Mouse (Mus musculus): ENCODE results near the gene Map1b. TPM values are rescaled to one million over a fixed set of nuclear protein-coding genes. Genes with fewer than 3 reads are reported as not detected.

Gene Map1b
- polyA plus RNA-seq, 1 experiment from 2014 or later, result 272 TPM

- H3K27ac ChIP-seq, result 0 out of 2 replicates have a peak overlapping the region, but pooled peaks have one; percentile 19
- H3K4me1 ChIP-seq, result peaks cover 5% of the 10 kb centered on the region
- H3K4me2 ChIP-seq (replicated peaks), result no peak overlapping the region
- H3K36me3 ChIP-seq, result no peaks in the 10 kb centered on the region
- whole genome bisulfite sequencing, result 72% methylated on average over 12 of the region's 12 CpGs
- no peaks in the 10 kb centered on the region for H3K27me3 ChIP-seq
- no peak overlapping the region for H3K9ac ChIP-seq
- ATAC-seq (ENCODE audit: insufficient number of reproducible peaks, insufficient read depth, low FRiP score, low TSS enrichment), result no peak
- H3K9me3 ChIP-seq, result no peaks in the 10 kb centered on the region
- no peak overlapping the region for H3K4me3 ChIP-seq
Observed at GRCm38 (mm10) chr13:99458658-99459386, 57.5 kb downstream of the Map1b start.

DNA sequence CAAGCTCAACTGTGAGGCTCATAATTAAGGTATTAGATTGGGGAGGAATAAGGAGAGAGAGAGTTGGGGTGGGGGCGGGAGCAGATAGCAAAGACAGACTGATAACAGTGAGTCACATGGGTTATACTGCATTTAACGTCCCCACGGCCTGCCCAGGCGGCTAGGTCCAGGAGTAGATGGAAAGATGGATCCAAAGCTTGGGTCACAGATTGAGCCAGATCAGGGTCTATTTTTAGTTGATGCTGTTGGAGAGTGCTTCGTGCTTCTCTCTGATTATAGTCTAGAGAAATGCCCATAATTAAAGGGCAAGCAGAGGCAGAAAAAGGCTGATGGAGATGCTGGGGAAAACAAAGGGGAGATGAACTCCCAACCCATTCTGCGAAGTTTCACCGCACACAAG lies 61.4 kb downstream of the Map1b start:
- WGBS, result 92% methylated on average over 7 of the region's 7 CpGs
- H3K36me3 ChIP-seq, result no peaks in the 10 kb centered on the region

GRCm38 (mm10) chr13:99452444-99452843 lies 63.9 kb downstream of the Map1b start:
- no peak overlapping the region for H3K4me2 ChIP-seq (replicated peaks)
- peaks cover 23% of the 10 kb centered on the region for H3K4me1 ChIP-seq
- no peaks in the 10 kb centered on the region for H3K9me3 ChIP-seq
- no peaks in the 10 kb centered on the region for H3K27me3 ChIP-seq
- ATAC-seq (ENCODE audit: insufficient number of reproducible peaks, insufficient read depth, low FRiP score, low TSS enrichment), result no peak
- H3K4me3 ChIP-seq, result no peak overlapping the region
- no peak overlapping the region for H3K27ac ChIP-seq
- H3K36me3 ChIP-seq, result no peaks in the 10 kb centered on the region
- 85% methylated on average over 3 of the region's 3 CpGs for WGBS
- no peak overlapping the region for H3K9ac ChIP-seq

More for the DNA sequence above, 61.4 kb downstream of the Map1b start:
- Histone ChIP-seq H3K4me1 (peaks cover 11% of the 10 kb centered on the region), H3K27ac (no peak overlapping the region), H3K4me3 (no peak overlapping the region), H3K9me3 (no peaks in the 10 kb centered on the region), H3K9ac (no peak overlapping the region), H3K4me2 (replicated peaks) (no peak overlapping the region), H3K27me3 (no peaks in the 10 kb centered on the region)
- no peak for ATAC-seq (ENCODE audit: insufficient number of reproducible peaks, insufficient read depth, low FRiP score, low TSS enrichment)

DNA sequence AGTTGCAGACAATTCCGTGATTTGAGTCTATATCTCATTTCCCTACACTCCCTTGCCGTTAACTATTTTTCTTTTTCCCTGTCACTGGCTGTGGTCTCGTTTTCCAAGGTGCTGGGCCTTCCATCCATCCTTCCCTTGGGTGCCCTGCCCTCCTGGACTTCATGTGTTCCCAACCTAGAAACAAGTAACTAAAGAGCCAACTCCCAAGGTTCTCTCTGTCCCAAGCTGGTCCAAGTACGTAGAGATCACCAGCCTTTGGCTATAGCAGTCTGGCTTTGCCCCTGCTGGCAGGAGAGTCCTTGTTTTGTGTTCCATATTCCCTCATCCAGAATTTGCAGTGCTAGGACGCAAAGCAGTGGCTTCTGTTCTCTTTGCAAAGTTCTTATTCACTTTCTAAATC lies 65.1 kb downstream of the Map1b start:
- Histone ChIP-seq H3K4me1 (peaks cover 25% of the 10 kb centered on the region), H3K4me3 (no peak overlapping the region), H3K27me3 (no peaks in the 10 kb centered on the region), H3K4me2 (replicated peaks) (no peak overlapping the region), H3K9me3 (no peaks in the 10 kb centered on the region), H3K36me3 (no peaks in the 10 kb centered on the region), H3K9ac (no peak overlapping the region), H3K27ac (no peak overlapping the region)
- 80% methylated on average over 5 of the region's 5 CpGs for WGBS
- ATAC-seq (ENCODE audit: insufficient number of reproducible peaks, insufficient read depth, low FRiP score, low TSS enrichment), result no peak

DNA sequence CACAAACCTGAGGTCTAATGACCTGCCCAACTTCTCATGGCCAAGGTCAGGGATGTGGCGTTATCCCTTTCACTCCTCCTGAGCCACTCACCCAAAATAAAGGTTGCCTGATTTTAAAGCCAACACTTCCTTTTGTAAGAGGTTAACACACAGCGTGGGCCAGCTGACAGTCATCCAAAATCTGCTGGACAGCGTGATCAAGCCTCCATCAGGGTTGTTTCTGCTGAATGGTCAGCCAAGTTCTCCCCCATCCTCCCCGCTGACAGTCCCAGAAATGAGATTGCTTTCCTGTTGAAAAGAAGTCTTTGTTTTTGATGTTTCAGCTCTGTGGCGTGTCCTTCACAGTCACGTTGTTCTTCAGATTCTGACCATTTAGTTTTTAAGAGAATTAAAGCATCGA lies 65.6 kb downstream of the Map1b start:
- no peaks in the 10 kb centered on the region for H3K9me3 ChIP-seq
- ATAC-seq (ENCODE audit: insufficient number of reproducible peaks, insufficient read depth, low FRiP score, low TSS enrichment), result no peak
- H3K27me3 ChIP-seq, result no peaks in the 10 kb centered on the region
- WGBS, result 82% methylated on average over 7 of the region's 7 CpGs
- no peaks in the 10 kb centered on the region for H3K36me3 ChIP-seq
- no peak overlapping the region for H3K4me2 ChIP-seq (replicated peaks)
- no peak overlapping the region for H3K27ac ChIP-seq
- no peak overlapping the region for H3K9ac ChIP-seq
- no peak overlapping the region for H3K4me3 ChIP-seq
- H3K4me1 ChIP-seq, result peaks cover 25% of the 10 kb centered on the region

DNA sequence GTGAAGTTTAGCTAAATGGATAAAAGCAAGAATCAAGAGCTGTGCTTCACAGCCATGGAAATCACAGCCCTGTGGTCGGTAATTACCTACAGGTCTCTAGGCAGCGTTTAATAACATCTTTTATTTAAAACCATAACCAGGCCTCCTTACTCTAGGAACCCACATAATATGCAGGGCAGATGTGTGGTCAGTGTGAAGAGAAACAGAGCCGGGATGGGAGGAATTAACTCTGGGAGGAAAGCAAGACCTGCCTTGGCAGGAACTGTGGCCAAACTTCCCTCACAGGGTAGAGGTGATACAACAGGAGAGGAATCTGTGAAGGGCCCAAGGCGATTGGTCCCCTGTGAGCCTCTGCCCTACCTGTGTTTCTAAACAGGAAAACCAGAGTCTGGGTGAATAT lies 66.8 kb downstream of the Map1b start:
- Histone ChIP-seq H3K9ac (no peak overlapping the region), H3K4me3 (no peak overlapping the region), H3K27ac (0 out of 2 replicates have a peak overlapping the region, but pooled peaks have one; percentile 30), H3K4me1 (peaks cover 31% of the 10 kb centered on the region), H3K27me3 (no peaks in the 10 kb centered on the region; the same call in 1 of the 2 replicates), H3K9me3 (no peaks in the 10 kb centered on the region), H3K4me2 (replicated peaks) (no peak overlapping the region), H3K36me3 (no peaks in the 10 kb centered on the region)
- WGBS, result 51% methylated on average over 4 of the region's 4 CpGs
- no peak for ATAC-seq (ENCODE audit: insufficient number of reproducible peaks, insufficient read depth, low FRiP score, low TSS enrichment)

DNA sequence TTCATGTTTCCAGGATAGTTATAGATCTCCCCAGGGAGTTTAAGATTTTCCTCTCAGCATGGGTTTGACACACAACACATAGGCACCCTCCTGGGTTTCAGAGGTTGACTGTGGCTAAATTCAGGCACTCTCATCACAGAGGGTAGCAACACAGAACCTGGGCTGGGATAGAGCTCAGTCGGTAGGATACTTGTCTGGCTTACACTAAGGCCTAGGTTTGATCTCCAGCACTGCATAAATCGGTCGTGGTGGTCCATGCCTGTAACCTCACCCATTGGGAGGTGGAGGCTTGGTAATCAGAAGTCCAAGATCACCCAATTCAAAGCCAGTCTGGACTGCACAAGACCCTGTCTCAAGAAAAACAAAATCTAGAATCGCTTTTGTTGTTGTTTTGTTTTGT lies 68.1 kb downstream of the Map1b start:
- Histone ChIP-seq H3K4me2 (replicated peaks) (no peak overlapping the region), H3K4me3 (no peak overlapping the region), H3K9ac (no peak overlapping the region), H3K36me3 (no peaks in the 10 kb centered on the region), H3K4me1 (peaks cover 36% of the 10 kb centered on the region), H3K9me3 (no peaks in the 10 kb centered on the region), H3K27me3 (no peaks in the 10 kb centered on the region; the same call in 1 of the 2 replicates), H3K27ac (no peak overlapping the region)
- ATAC-seq (ENCODE audit: insufficient number of reproducible peaks, insufficient read depth, low FRiP score, low TSS enrichment), result 0 out of 2 replicates have a peak, but pooled peaks have one; percentile 24
- 50% methylated on average over 4 of the region's 4 CpGs for WGBS

GRCm38 (mm10) chr13:99447403-99448199 lies 68.7 kb downstream of the Map1b start:
- ATAC-seq (ENCODE audit: insufficient number of reproducible peaks, insufficient read depth, low FRiP score, low TSS enrichment), result no peak
- peaks cover 39% of the 10 kb centered on the region for H3K4me1 ChIP-seq
- H3K4me3 ChIP-seq, result no peak overlapping the region
- 52% methylated on average over 11 of the region's 11 CpGs for WGBS
- H3K9me3 ChIP-seq, result no peaks in the 10 kb centered on the region
- H3K4me2 ChIP-seq (replicated peaks), result no peak overlapping the region
- no peaks in the 10 kb centered on the region for H3K36me3 ChIP-seq
- no peak overlapping the region for H3K9ac ChIP-seq
- H3K27ac ChIP-seq, result 0 out of 2 replicates have a peak overlapping the region, but pooled peaks have one; percentile 30
- H3K27me3 ChIP-seq, result no peaks in the 10 kb centered on the region; the same call in 1 of the 2 replicates

DNA sequence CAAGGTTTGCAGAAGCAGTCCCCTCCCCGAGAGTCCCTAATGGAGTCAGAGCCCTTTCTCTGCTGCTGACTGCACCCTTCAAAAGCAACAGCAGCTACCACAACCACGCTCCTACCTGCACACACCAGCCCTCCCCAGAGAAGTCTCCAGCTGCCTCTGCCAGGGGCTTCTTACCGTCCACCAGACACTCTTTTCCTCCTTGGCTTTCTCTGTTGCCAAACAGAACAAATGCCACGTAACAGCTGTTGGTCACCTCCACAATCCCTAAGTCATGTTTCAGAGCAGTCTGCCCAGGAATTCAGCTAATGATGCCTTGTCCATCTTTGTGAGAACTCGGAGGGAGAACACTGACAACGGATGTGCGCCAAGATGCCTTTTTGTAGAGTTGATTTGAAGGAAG lies 69.3 kb downstream of the Map1b start:
- no peaks in the 10 kb centered on the region; the same call in 1 of the 2 replicates for H3K27me3 ChIP-seq
- H3K4me3 ChIP-seq, result no peak overlapping the region
- H3K27ac ChIP-seq, result no peak overlapping the region
- H3K9ac ChIP-seq, result no peak overlapping the region
- H3K36me3 ChIP-seq, result no peaks in the 10 kb centered on the region
- H3K9me3 ChIP-seq, result no peaks in the 10 kb centered on the region
- 74% methylated on average over 7 of the region's 7 CpGs for WGBS
- H3K4me1 ChIP-seq, result peaks cover 45% of the 10 kb centered on the region
- no peak for ATAC-seq (ENCODE audit: insufficient number of reproducible peaks, insufficient read depth, low FRiP score, low TSS enrichment)
- no peak overlapping the region for H3K4me2 ChIP-seq (replicated peaks)

- 7% methylated on average over 6 of the region's 6 CpGs for WGBS
- Histone ChIP-seq H3K9ac (no peak overlapping the region), H3K9me3 (no peaks in the 10 kb centered on the region), H3K4me3 (no peak overlapping the region), H3K4me2 (replicated peaks) (peak overlapping the region; percentile 11; the same call in 1 of the 2 replicates), H3K36me3 (peaks cover 14% of the 10 kb centered on the region), H3K27me3 (no peaks in the 10 kb centered on the region; the same call in 1 of the 2 replicates), H3K27ac (peak overlapping the region; percentile 65), H3K4me1 (peaks cover 47% of the 10 kb centered on the region)
- ATAC-seq (ENCODE audit: insufficient number of reproducible peaks, insufficient read depth, low FRiP score, low TSS enrichment), result no peak
Observed at GRCm38 (mm10) chr13:99444880-99445279, 71.5 kb downstream of the Map1b start.

DNA sequence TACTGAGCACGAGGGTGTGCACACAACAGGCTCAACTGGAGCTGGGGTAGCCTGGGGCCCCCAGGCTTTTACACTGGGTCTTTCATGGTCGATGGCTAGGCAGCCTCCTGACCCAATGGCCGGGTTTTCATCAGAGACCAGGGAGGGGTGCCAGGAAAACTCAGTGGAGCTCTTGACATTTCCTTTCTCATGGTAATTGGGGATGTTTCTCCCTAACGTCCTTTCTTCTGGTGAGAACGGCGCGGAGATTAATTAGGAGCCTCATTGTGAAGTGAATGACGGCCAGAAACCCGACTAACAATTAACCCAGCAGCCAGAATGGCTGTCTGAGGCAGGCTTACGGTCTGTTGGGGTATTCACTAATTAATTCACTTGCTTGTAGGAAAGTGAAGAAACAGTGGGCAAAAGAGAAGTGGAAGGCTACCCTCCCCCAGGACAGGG lies 71.9 kb downstream of the Map1b start:
- H3K36me3 ChIP-seq, result peaks cover 19% of the 10 kb centered on the region
- peak overlapping the region; percentile 65 for H3K27ac ChIP-seq
- 13% methylated on average over 10 of the region's 10 CpGs for WGBS
- H3K4me3 ChIP-seq, result no peak overlapping the region
- peak overlapping the region; percentile 11; the same call in 1 of the 2 replicates for H3K4me2 ChIP-seq (replicated peaks)
- H3K9ac ChIP-seq, result no peak overlapping the region
- H3K4me1 ChIP-seq, result peaks cover 43% of the 10 kb centered on the region
- ATAC-seq (ENCODE audit: insufficient number of reproducible peaks, insufficient read depth, low FRiP score, low TSS enrichment), result no peak
- no peaks in the 10 kb centered on the region; the same call in 1 of the 2 replicates for H3K27me3 ChIP-seq
- no peaks in the 10 kb centered on the region for H3K9me3 ChIP-seq
